Mouse (Mus musculus) hindbrain, embryonic 14.5 days (tissue): ENCODE measurements around the gene 1700092M07Rik. TPM values are rescaled to one million over a fixed set of nuclear protein-coding genes. Genes with fewer than 3 reads are reported as not detected.

ENCODE experiments used
- ATAC-seq: fragments of 200-750 bp; cut with Nextera tagmentation; 2 replicates; pipeline ENCODE4 v1.8.0; 2017; ENCODE audit warnings: moderate number of reproducible peaks, mild to moderate bottlenecking, moderate TSS enrichment, moderate library complexity; ENCODE audit not compliant: low FRiP score
- DNase-seq: peaks from one replicate; pipeline ENCODE4 v3.0.0-alpha.2; 2015; ENCODE audit warnings: low spot score
- H3K27ac ChIP-seq: fragments of 300-500 bp; sonication (generic); 2 replicates; pipeline ENCODE4 v1.5.1; 2014; ENCODE audit warnings: mild to moderate bottlenecking, moderate library complexity
- H3K27me3 ChIP-seq: fragments of 300-500 bp; sonication (generic); 2 replicates; pipeline ENCODE4 v1.6.1; 2014; ENCODE audit warnings: mild to moderate bottlenecking, low read length, mixed read lengths; ENCODE audit not compliant: control insufficient read depth, insufficient read depth
- H3K36me3 ChIP-seq: fragments of 300-500 bp; sonication (generic); replicated peaks from 2 replicates; pipeline ENCODE4 v1.6.1; 2014; ENCODE audit not compliant: control insufficient read depth, insufficient read depth
- H3K4me1 ChIP-seq: fragments of 300-500 bp; sonication (generic); replicated peaks from 2 replicates; pipeline ENCODE4 v1.6.1; 2014; ENCODE audit warnings: antibody characterized with exemption, low read length, mixed read lengths; ENCODE audit not compliant: control insufficient read depth, insufficient read depth
- H3K4me2 ChIP-seq: fragments of 300-500 bp; sonication (generic); replicated peaks from 2 replicates; pipeline ENCODE4 v1.6.1; 2014; ENCODE audit warnings: mild to moderate bottlenecking, moderate library complexity
- H3K4me3 ChIP-seq: fragments of 300-500 bp; sonication (generic); replicated peaks from 2 replicates; pipeline ENCODE4 v1.5.1; 2014; ENCODE audit warnings: mild to moderate bottlenecking, low read length
- H3K9ac ChIP-seq: fragments of 300-500 bp; sonication (generic); 2 replicates; pipeline ENCODE4 v1.6.1; 2014
- H3K9me3 ChIP-seq: fragments of 300-500 bp; sonication (generic); 2 replicates; pipeline ENCODE4 v1.6.1; 2016; ENCODE audit warnings: low read length; ENCODE audit not compliant: control insufficient read depth
- WGBS: fragments of 180-500 bp; shearing (Covaris S2); extraction: QIAGEN DNeasy Blood & Tissue Kit; methylation state at CpG from one replicate; pipeline ENCODE4 v1.1.7; 2014; 5-methylcytosine and 5-hydroxymethylcytosine counted together
- microRNA-seq: library from miRNA; unstranded; fragments of <30 nt; microRNA quantifications from one replicate; pipeline ENCODE4, GENCODE M21; 2016
- polyA plus RNA-seq: library from polyadenylated mRNA; unstranded; fragments of >200 nt; fragmentation: Nextera tagmentation; extraction: Ambion mirVana; gene quantifications from 2 replicates; pipeline ENCODE4 v1.2.1, GENCODE M21; 2014

1700092M07Rik gene
- polyA plus RNA-seq, 1 experiment from 2014 or later: 0.84 TPM

DNA sequence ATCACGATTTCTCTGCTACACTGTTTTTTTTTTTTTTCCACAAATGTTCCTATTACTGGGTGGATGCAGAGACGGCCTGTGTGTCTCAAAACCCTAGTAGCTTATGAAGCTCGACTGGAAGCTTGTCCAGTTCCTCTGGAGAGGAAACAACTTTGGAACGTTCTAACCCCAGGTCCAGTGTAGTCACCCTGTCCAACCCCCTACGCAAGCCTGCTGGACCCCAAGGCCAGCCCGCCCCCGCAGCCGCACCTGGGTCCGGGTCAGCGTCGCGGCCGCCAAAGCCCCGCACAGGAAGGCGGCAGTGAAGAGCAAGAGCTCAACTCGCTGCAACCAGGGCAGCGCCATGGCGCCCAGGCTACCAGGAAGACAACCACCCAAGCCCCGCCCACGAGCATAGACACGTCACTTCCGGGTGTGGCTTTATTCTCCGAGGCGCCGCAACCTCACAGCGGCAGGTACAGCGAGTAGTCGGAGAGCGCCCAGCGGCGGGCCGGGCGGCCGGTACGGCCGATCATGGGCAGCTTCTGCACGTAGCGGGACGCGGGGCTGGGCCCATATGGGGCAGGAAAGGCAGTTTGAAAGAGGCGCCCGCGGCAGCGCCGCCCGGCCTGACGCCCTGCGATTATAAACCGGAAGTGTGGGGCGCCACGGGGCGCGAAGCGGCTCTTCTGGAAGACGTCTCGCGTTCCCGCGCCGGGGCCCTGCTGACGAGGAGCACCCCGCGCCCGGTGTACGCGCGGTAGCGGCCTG is 33.7 kb downstream of the 1700092M07Rik start, which contains the start of gene Tmem179b:
TSS of gene Tmem179b (minus strand) at position 382 of the 750 bp plus-strand sequence.
- ATAC-seq (peak; percentile 94), DNase-seq (peak; percentile 96)
- peak within 1 kb of the TSS; percentile 68 for H3K4me3 ChIP-seq
- H3K4me1 ChIP-seq: peaks cover 38% of the 10 kb centered on the region
- no peaks in the 10 kb centered on the region for H3K27me3 ChIP-seq
- under 1% methylated on average over 68 of the region's 68 CpGs for WGBS
- H3K27ac ChIP-seq: peak within 1 kb of the TSS; percentile 99
- peaks cover 48% of the 10 kb centered on the region for H3K36me3 ChIP-seq
- H3K9ac ChIP-seq: peak within 1 kb of the TSS; percentile 96
- no peaks in the 10 kb centered on the region for H3K9me3 ChIP-seq
- peak within 1 kb of the TSS; percentile 99 for H3K4me2 ChIP-seq

DNA sequence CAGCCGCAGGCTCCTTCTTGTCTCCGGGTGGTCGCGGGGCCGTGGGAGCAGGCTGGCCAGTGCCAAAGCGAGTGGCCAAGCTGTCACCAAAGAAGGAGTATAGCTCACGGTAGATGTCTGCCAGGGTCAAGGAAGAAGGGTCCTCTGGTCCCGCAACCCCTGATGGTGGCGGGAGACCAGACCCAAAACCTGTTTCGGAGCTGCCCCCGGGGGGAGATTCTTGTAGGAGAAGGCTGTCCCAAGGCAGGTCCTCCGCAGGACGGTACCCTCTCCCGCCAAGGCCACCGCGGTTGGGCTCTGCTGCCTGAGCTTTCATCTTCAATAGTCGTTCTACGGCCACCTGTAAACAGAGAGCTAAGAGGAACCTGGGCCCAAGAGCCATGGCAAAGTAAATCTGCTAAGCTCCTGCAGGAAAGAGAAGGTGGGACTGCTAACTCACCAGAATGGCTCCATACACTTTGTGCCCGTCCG is 34.5 kb downstream of the 1700092M07Rik start:
- peak overlapping the region; percentile 96 for H3K9ac ChIP-seq
- peaks cover 46% of the 10 kb centered on the region for H3K36me3 ChIP-seq
- ATAC-seq (peak; percentile 28), DNase-seq (no peak)
- WGBS: 5% methylated on average over 20 of the region's 20 CpGs
- peak overlapping the region; percentile 68 for H3K4me3 ChIP-seq
- H3K4me1 ChIP-seq: peaks cover 38% of the 10 kb centered on the region
- H3K4me2 ChIP-seq: peak overlapping the region; percentile 99
- no peaks in the 10 kb centered on the region for H3K27me3 ChIP-seq
- H3K27ac ChIP-seq: peak overlapping the region; percentile 99
- H3K9me3 ChIP-seq: no peaks in the 10 kb centered on the region

DNA sequence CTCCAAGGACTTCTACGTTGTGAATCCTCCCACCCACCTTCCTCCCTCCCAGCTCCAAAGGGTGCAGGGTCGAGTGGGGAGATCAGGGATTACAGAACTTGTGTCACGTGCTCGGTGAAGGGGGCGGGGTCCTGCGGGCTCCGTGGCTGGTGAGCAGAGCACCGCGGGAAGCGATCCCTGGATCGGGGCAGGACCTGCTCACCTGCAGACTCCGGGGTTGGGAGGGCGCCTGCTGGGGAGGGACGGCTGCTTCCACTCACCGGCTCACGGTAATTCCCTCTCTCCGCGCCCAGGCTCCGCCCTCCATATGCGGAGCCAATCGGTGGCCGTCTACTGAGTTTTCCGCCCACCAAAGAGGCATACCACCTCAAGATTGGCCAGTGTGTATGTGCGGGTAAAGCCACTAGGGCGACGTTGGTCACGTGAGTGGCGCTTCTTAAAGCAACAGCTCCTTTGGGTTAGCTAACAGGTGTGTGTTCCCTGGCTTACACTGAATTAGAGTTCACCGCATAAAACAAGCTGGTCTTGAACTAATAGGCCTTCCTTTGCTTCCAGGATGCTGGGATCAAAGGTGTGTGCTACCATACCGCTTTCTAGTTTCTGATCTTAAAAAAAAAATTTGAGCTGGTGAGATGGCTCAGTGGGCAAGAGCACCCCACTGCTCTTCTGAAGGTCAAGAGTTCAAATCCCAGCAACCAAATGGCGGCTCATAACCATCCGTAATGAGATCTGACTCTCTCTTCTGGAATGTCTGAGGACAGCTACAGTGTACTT is 45.7 kb downstream of the 1700092M07Rik start, which contains the start of gene Taf6l:
TSS of gene Taf6l (minus strand) at position 410 of the 774 bp plus-strand sequence.
- Histone ChIP-seq H3K27ac (peak within 1 kb of the TSS; percentile 64), H3K4me3 (peak within 1 kb of the TSS; percentile 61), H3K9me3 (no peaks in the 10 kb centered on the region), H3K27me3 (no peaks in the 10 kb centered on the region), H3K4me1 (peaks cover 6% of the 10 kb centered on the region; the same call in 1 of the 2 replicates), H3K9ac (peak within 1 kb of the TSS; percentile 67), H3K36me3 (peaks cover 34% of the 10 kb centered on the region), H3K4me2 (peak within 1 kb of the TSS; percentile 68)
- peak; percentile 99 for ATAC-seq
- under 1% methylated on average over 32 of the region's 32 CpGs for WGBS
- DNase-seq: peak; percentile 94

DNA sequence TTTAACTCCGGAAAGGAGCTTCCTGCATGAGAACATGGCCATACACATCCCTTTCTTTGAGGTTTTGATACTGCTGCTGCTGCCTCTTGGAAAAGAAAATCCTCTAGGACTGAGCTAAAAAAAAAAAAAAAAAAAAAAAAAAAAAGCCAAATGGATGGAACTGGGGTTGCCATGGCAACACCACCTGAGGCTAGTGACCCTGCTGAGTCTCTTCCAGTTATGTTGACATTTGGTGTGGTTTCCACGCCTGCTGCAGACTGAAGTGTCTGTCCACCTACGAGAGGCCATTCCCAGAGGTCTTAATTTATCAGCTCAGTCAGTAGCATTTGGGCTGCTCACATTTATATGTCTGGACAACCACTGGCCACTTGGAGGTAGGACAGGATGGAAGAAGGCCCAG is 48.0 kb downstream of the 1700092M07Rik start:
- peaks cover 26% of the 10 kb centered on the region for H3K36me3 ChIP-seq
- peak overlapping the region; percentile 13; the same call in 1 of the 2 replicates for H3K9ac ChIP-seq
- WGBS: 27% methylated on average over 3 of the region's 3 CpGs
- no peak for DNase-seq
- no peaks in the 10 kb centered on the region for H3K9me3 ChIP-seq
- H3K4me1 ChIP-seq: peaks cover 6% of the 10 kb centered on the region; the same call in 1 of the 2 replicates
- no peak overlapping the region for H3K4me2 ChIP-seq
- no peak overlapping the region for H3K4me3 ChIP-seq
- peak overlapping the region; percentile 64; the same call in 1 of the 2 replicates for H3K27ac ChIP-seq
- ATAC-seq: no peak
- H3K27me3 ChIP-seq: no peaks in the 10 kb centered on the region

DNA sequence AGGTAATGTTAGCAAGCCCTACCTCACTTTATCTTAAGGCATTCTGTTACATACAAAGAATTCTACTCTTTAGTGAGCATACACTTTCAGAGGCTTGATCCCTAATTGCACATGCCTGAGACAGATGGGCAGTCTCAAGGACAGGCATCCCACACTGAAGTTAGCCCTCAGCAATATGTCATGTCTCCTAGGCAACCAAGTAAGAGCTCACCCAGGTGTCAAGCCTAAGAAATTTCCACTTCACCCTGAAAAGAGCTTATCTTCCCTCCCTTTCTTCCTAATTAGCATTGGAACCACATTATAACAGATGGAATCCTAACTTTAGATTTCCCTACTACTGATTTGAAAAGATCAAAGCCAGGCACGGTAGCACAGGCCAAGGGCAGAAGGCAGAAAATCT is 48.7 kb downstream of the 1700092M07Rik start:
- no peaks in the 10 kb centered on the region for H3K9me3 ChIP-seq
- DNase-seq: no peak
- H3K27ac ChIP-seq: peak overlapping the region; percentile 64
- H3K27me3 ChIP-seq: no peaks in the 10 kb centered on the region
- no peak for ATAC-seq
- no peak overlapping the region for H3K4me3 ChIP-seq
- peaks cover 6% of the 10 kb centered on the region; the same call in 1 of the 2 replicates for H3K4me1 ChIP-seq
- H3K4me2 ChIP-seq: no peak overlapping the region
- H3K9ac ChIP-seq: peak overlapping the region; percentile 13; the same call in 1 of the 2 replicates
- 62% methylated on average over 1 of the region's 1 CpGs for WGBS
- H3K36me3 ChIP-seq: peaks cover 26% of the 10 kb centered on the region

DNA sequence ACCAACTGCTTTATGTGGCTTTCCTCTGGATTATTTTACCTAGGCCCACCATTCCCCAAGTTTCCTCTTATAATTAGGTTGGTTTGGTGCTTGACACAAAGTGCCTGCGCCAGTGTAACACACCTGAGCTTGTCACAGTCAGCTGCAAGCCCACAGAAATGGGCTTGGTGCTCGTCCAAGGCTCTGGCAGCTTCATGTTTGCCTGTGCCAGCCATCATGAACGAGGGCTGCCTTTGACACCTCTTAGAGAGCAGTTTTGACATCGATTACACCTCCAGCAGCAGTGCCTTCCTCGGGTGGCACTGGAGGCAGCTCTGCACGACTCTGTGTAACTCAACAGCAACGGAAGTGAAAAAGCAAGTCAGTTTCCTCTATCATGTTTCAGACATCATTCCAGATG is 49.7 kb downstream of the 1700092M07Rik start:
- H3K4me2 ChIP-seq: no peak overlapping the region
- no peak overlapping the region for H3K4me3 ChIP-seq
- WGBS: 88% methylated on average over 7 of the region's 7 CpGs
- H3K36me3 ChIP-seq: peaks cover 36% of the 10 kb centered on the region
- H3K4me1 ChIP-seq: peaks cover 5% of the 10 kb centered on the region; the same call in 1 of the 2 replicates
- no peak for DNase-seq
- no peaks in the 10 kb centered on the region for H3K9me3 ChIP-seq
- H3K9ac ChIP-seq: no peak overlapping the region
- H3K27me3 ChIP-seq: no peaks in the 10 kb centered on the region
- ATAC-seq: no peak
- H3K27ac ChIP-seq: no peak overlapping the region

Small RNAs within 50 kb of the gene (microRNA-seq; reads per million reads assigned to microRNA genes)
- not detected for gene Mir6992

Other genes with a start within 250 kb of the 1700092M07Rik start
- gene Slc22a8, start 149.5 kb upstream of the 1700092M07Rik start, polyA plus RNA-seq: 9.2 and 11.9 TPM in 2 replicates
- gene Slc22a6, start 122.7 kb upstream of the 1700092M07Rik start, polyA plus RNA-seq: 3.5 and 3.7 TPM in 2 replicates
- gene Chrm1, start 76.9 kb upstream of the 1700092M07Rik start, polyA plus RNA-seq: 0.30 and 0.35 TPM in 2 replicates
- gene Slc3a2, start 17.3 kb upstream of the 1700092M07Rik start, polyA plus RNA-seq: 161 and 174 TPM in 2 replicates
- 80.7 and 80.8 TPM in 2 replicates for gene Wdr74, start 4.9 kb upstream of the 1700092M07Rik start, polyA plus RNA-seq
- 102 and 103 TPM in 2 replicates for gene Stx5a, start 695 bp downstream of the 1700092M07Rik start, polyA plus RNA-seq
- gene Nxf1, start 16.4 kb downstream of the 1700092M07Rik start, polyA plus RNA-seq: 120 and 125 TPM in 2 replicates
- 209 and 273 TPM in 2 replicates for gene Tmem223, start 30.3 kb downstream of the 1700092M07Rik start, polyA plus RNA-seq
- 29.3 and 37.5 TPM in 2 replicates for gene Tmem179b, start 33.7 kb downstream of the 1700092M07Rik start, polyA plus RNA-seq
- gene Taf6l, start 45.7 kb downstream of the 1700092M07Rik start, polyA plus RNA-seq: 18.7 TPM in 2 replicates
- 134 and 145 TPM in 2 replicates for gene Polr2g, start 57.9 kb downstream of the 1700092M07Rik start, polyA plus RNA-seq
- 6.8 and 7.1 TPM in 2 replicates for gene Zbtb3, start 61.8 kb downstream of the 1700092M07Rik start, polyA plus RNA-seq
- 46.9 and 56.1 TPM in 2 replicates for gene Ttc9c, start 78.6 kb downstream of the 1700092M07Rik start, polyA plus RNA-seq
- 8.0 and 8.4 TPM in 2 replicates for gene Hnrnpul2, start 79.3 kb downstream of the 1700092M07Rik start, polyA plus RNA-seq
- gene AC129217.1, start 89.1 kb downstream of the 1700092M07Rik start, polyA plus RNA-seq: not detected in 2 replicates
- 79.9 and 89.2 TPM in 2 replicates for gene Bscl2, start 96.7 kb downstream of the 1700092M07Rik start, polyA plus RNA-seq
- 508 and 520 TPM in 2 replicates for gene Gng3, start 98.5 kb downstream of the 1700092M07Rik start, polyA plus RNA-seq
- gene Lrrn4cl, start 110.0 kb downstream of the 1700092M07Rik start, polyA plus RNA-seq: 0.82 and 1.1 TPM in 2 replicates
- gene Ubxn1, start 130.8 kb downstream of the 1700092M07Rik start, polyA plus RNA-seq: 129 and 131 TPM in 2 replicates
- 49.1 and 60.6 TPM in 2 replicates for gene Uqcc3, start 140.2 kb downstream of the 1700092M07Rik start, polyA plus RNA-seq
- gene Lbhd1, start 143.0 kb downstream of the 1700092M07Rik start, polyA plus RNA-seq: 33.0 and 39.9 TPM in 2 replicates
- not detected in 2 replicates for gene Gm49403, start 143.2 kb downstream of the 1700092M07Rik start, polyA plus RNA-seq
- 42.7 and 49.2 TPM in 2 replicates for gene 1810009A15Rik, start 148.1 kb downstream of the 1700092M07Rik start, polyA plus RNA-seq
- gene Gm49416, start 148.2 kb downstream of the 1700092M07Rik start, polyA plus RNA-seq: 2.5 TPM in 1 of 2 replicates, not detected in the other
- gene Ints5, start 152.3 kb downstream of the 1700092M07Rik start, polyA plus RNA-seq: 26.4 and 28.5 TPM in 2 replicates
- 76.8 and 84.1 TPM in 2 replicates for gene Ganab, start 157.4 kb downstream of the 1700092M07Rik start, polyA plus RNA-seq
- 81.6 and 83.9 TPM in 2 replicates for gene B3gat3, start 179.7 kb downstream of the 1700092M07Rik start, polyA plus RNA-seq
- gene Rom1, start 188.6 kb downstream of the 1700092M07Rik start, polyA plus RNA-seq: 1.4 and 1.6 TPM in 2 replicates
- gene Eml3, start 188.8 kb downstream of the 1700092M07Rik start, polyA plus RNA-seq: 5.8 and 6.1 TPM in 2 replicates
- gene Mta2, start 201.2 kb downstream of the 1700092M07Rik start, polyA plus RNA-seq: 29.3 and 30.3 TPM in 2 replicates
- 20.0 and 23.0 TPM in 2 replicates for gene Tut1, start 213.1 kb downstream of the 1700092M07Rik start, polyA plus RNA-seq
- gene Eef1g, start 226.3 kb downstream of the 1700092M07Rik start, polyA plus RNA-seq: 308 and 316 TPM in 2 replicates
- gene Ahnak, start 248.6 kb downstream of the 1700092M07Rik start, polyA plus RNA-seq: 4.5 and 4.9 TPM in 2 replicates